Mouse (Mus musculus) forebrain, embryonic 11.5 days (tissue): ENCODE results near the gene Cdk6. TPM values are rescaled to one million over a fixed set of nuclear protein-coding genes. Genes with fewer than 3 reads are reported as not detected.
A peak's percentile ranks its signal among the peaks of the same experiment; 100 is the strongest.

ENCODE experiments used
- ATAC-seq: fragments of 200-750 bp; cut with Nextera tagmentation; replicated peaks from 2 replicates; pipeline ENCODE4 v1.8.0; 2017; ENCODE audit warnings: moderate TSS enrichment; ENCODE audit not compliant: low FRiP score
- DNase-seq: peaks from one replicate; pipeline ENCODE4 v3.0.0-alpha.2; 2017; ENCODE audit warnings: low spot score
- H3K27ac ChIP-seq: fragments of 300-500 bp; sonication (generic); 2 replicates; pipeline ENCODE4 v1.5.1; 2014; ENCODE audit warnings: low read depth, low read length
- H3K27me3 ChIP-seq: fragments of 300-500 bp; sonication (generic); 2 replicates; pipeline ENCODE4 v1.6.1; 2014; ENCODE audit warnings: mild to moderate bottlenecking, low read length, mixed read lengths; ENCODE audit not compliant: control insufficient read depth, insufficient read depth
- H3K36me3 ChIP-seq: fragments of 300-500 bp; sonication (generic); 2 replicates; pipeline ENCODE4 v1.6.1; 2014; ENCODE audit warnings: mild to moderate bottlenecking, low read length, moderate library complexity, mixed read lengths; ENCODE audit not compliant: control insufficient read depth, insufficient read depth
- H3K4me1 ChIP-seq: fragments of 300-500 bp; sonication (generic); replicated peaks from 2 replicates; pipeline ENCODE4 v1.6.1; 2014; ENCODE audit warnings: low read length, mixed read lengths; ENCODE audit not compliant: control insufficient read depth, insufficient read depth
- H3K4me2 ChIP-seq: fragments of 300-500 bp; sonication (generic); 2 replicates; pipeline ENCODE4 v1.6.1; 2014; ENCODE audit warnings: low read depth, mild to moderate bottlenecking, low read length, moderate library complexity, mixed read lengths; ENCODE audit not compliant: severe bottlenecking
- H3K4me3 ChIP-seq: fragments of 300-500 bp; sonication (generic); 2 replicates; pipeline ENCODE4 v1.5.1; 2014; ENCODE audit warnings: low read depth, low read length
- H3K9ac ChIP-seq: fragments of 300-500 bp; sonication (generic); 2 replicates; pipeline ENCODE4 v1.6.1; 2014; ENCODE audit warnings: low read length
- H3K9me3 ChIP-seq: fragments of 300-500 bp; sonication (generic); 2 replicates; pipeline ENCODE4 v1.6.1; 2016; ENCODE audit warnings: low read length, mixed read lengths; ENCODE audit not compliant: control insufficient read depth
- WGBS: fragments of 180-500 bp; shearing (Covaris S2); extraction: QIAGEN DNeasy Blood & Tissue Kit; methylation state at CpG from one replicate; pipeline ENCODE4 v1.1.7; 2014; 5-methylcytosine and 5-hydroxymethylcytosine counted together
- polyA plus RNA-seq: library from polyadenylated mRNA; unstranded; fragments of >200 nt; fragmentation: Nextera tagmentation; extraction: Ambion mirVana; gene quantifications from 2 replicates; pipeline ENCODE4 v1.2.1, GENCODE M21; 2014

Cdk6 gene
- 21.3 and 24.5 TPM in 2 replicates for polyA plus RNA-seq

- ATAC-seq (peak; percentile 26), DNase-seq (peak; percentile 74)
- WGBS = under 1% methylated on average over 53 of the region's 59 CpGs
- Histone ChIP-seq H3K9ac (peak within 1 kb of the TSS; percentile 63), H3K36me3 (no peaks in the 10 kb centered on the region), H3K27me3 (no peaks in the 10 kb centered on the region; the same call in 1 of the 2 replicates), H3K4me2 (peak within 1 kb of the TSS; percentile 57), H3K4me1 (peaks cover 9% of the 10 kb centered on the region; the same call in 1 of the 2 replicates), H3K9me3 (no peaks in the 10 kb centered on the region), H3K4me3 (peak within 1 kb of the TSS; percentile 52), H3K27ac (peak within 1 kb of the TSS; percentile 25; the same call in 1 of the 2 replicates)
These were observed at the start of gene Cdk6 for GRCm38 (mm10) chr5:3341111-3341911. TSS of gene Cdk6 (plus strand) at chr5:3341485.

- DNase-seq (no peak), ATAC-seq (no peak)
- Histone ChIP-seq H3K9ac (no peak overlapping the region), H3K36me3 (no peaks in the 10 kb centered on the region), H3K4me1 (no peaks in the 10 kb centered on the region), H3K27me3 (no peaks in the 10 kb centered on the region), H3K9me3 (no peaks in the 10 kb centered on the region), H3K27ac (no peak overlapping the region), H3K4me3 (no peak overlapping the region), H3K4me2 (no peak overlapping the region)
- WGBS = 84% methylated on average over 4 of the region's 4 CpGs
These were observed 47.6 kb upstream of the Cdk6 start for GRCm38 (mm10) chr5:3293666-3294065.

- Histone ChIP-seq H3K4me2 (no peak overlapping the region), H3K27me3 (no peaks in the 10 kb centered on the region), H3K4me1 (no peaks in the 10 kb centered on the region), H3K9ac (no peak overlapping the region), H3K4me3 (no peak overlapping the region), H3K9me3 (no peaks in the 10 kb centered on the region), H3K27ac (no peak overlapping the region), H3K36me3 (no peaks in the 10 kb centered on the region)
- DNase-seq (no peak), ATAC-seq (no peak)
- WGBS = 91% methylated on average over 12 of the region's 12 CpGs
These were observed 40.4 kb upstream of the Cdk6 start for GRCm38 (mm10) chr5:3300801-3301457.

- H3K36me3 ChIP-seq = no peaks in the 10 kb centered on the region
- no peak overlapping the region for H3K27ac ChIP-seq
- no peak for DNase-seq
- no peak for ATAC-seq
- no peak overlapping the region for H3K4me2 ChIP-seq
- H3K4me1 ChIP-seq = no peaks in the 10 kb centered on the region
- no peaks in the 10 kb centered on the region for H3K9me3 ChIP-seq
- H3K27me3 ChIP-seq = no peaks in the 10 kb centered on the region
- 73% methylated on average over 5 of the region's 5 CpGs for WGBS
- H3K9ac ChIP-seq = no peak overlapping the region
- no peak overlapping the region for H3K4me3 ChIP-seq
These were observed 39.8 kb upstream of the Cdk6 start for GRCm38 (mm10) chr5:3301535-3301934.

GRCm38 (mm10) chr5:3303876-3304275 is 37.4 kb upstream of the Cdk6 start:
- DNase-seq = no peak
- H3K27ac ChIP-seq = no peak overlapping the region
- H3K4me2 ChIP-seq = no peak overlapping the region
- no peak overlapping the region for H3K9ac ChIP-seq
- no peak overlapping the region for H3K4me3 ChIP-seq
- no peaks in the 10 kb centered on the region for H3K27me3 ChIP-seq
- no peaks in the 10 kb centered on the region for H3K4me1 ChIP-seq
- ATAC-seq = no peak
- no peaks in the 10 kb centered on the region for H3K9me3 ChIP-seq
- no peaks in the 10 kb centered on the region for H3K36me3 ChIP-seq
- WGBS = 93% methylated on average over 9 of the region's 9 CpGs

GRCm38 (mm10) chr5:3306146-3306545 is 35.1 kb upstream of the Cdk6 start:
- Histone ChIP-seq H3K36me3 (no peaks in the 10 kb centered on the region), H3K27me3 (no peaks in the 10 kb centered on the region), H3K4me2 (no peak overlapping the region), H3K4me3 (no peak overlapping the region), H3K9ac (no peak overlapping the region), H3K9me3 (no peaks in the 10 kb centered on the region), H3K27ac (no peak overlapping the region), H3K4me1 (no peaks in the 10 kb centered on the region)
- no peak for ATAC-seq
- WGBS = 79% methylated on average over 1 of the region's 1 CpGs
- DNase-seq = no peak

- DNase-seq (no peak), ATAC-seq (no peak)
- no peak overlapping the region for H3K27ac ChIP-seq
- H3K27me3 ChIP-seq = no peaks in the 10 kb centered on the region
- no peak overlapping the region for H3K9ac ChIP-seq
- H3K36me3 ChIP-seq = no peaks in the 10 kb centered on the region
- H3K9me3 ChIP-seq = no peaks in the 10 kb centered on the region
- H3K4me3 ChIP-seq = no peak overlapping the region
- H3K4me2 ChIP-seq = no peak overlapping the region
- no peaks in the 10 kb centered on the region for H3K4me1 ChIP-seq
These were observed 32.2 kb upstream of the Cdk6 start for GRCm38 (mm10) chr5:3309122-3309521.

- ATAC-seq = no peak
- H3K36me3 ChIP-seq = no peaks in the 10 kb centered on the region
- H3K4me2 ChIP-seq = no peak overlapping the region
- no peaks in the 10 kb centered on the region for H3K27me3 ChIP-seq
- H3K9me3 ChIP-seq = no peaks in the 10 kb centered on the region
- DNase-seq = no peak
- no peak overlapping the region for H3K9ac ChIP-seq
- no peaks in the 10 kb centered on the region for H3K4me1 ChIP-seq
- WGBS = 93% methylated on average over 1 of the region's 1 CpGs
- no peak overlapping the region for H3K4me3 ChIP-seq
- H3K27ac ChIP-seq = no peak overlapping the region
These were observed 31.7 kb upstream of the Cdk6 start for GRCm38 (mm10) chr5:3309587-3309986.
